Mouse (Mus musculus) ES-CJ7 (cell line): ENCODE measurements around the gene Got1.
A peak's percentile ranks its signal among the peaks of the same experiment; 100 is the strongest.

Source experiments
- DNase-seq: peaks from one replicate; pipeline ENCODE4 v3.0.0; 2011; ENCODE audit warnings: low read depth, low spot score

Gene Got1

GRCm38 (mm10) chr19:43487429-43487828 lies 37.0 kb downstream of the Got1 start:
- peak; percentile 76 for DNase-seq

GRCm38 (mm10) chr19:43480512-43480911 lies 43.9 kb downstream of the Got1 start:
- no peak for DNase-seq

- no peak for DNase-seq
These were observed 45.0 kb downstream of the Got1 start for GRCm38 (mm10) chr19:43479431-43479830.

GRCm38 (mm10) chr19:43478891-43479290 lies 45.5 kb downstream of the Got1 start:
- DNase-seq = peak; percentile 83

- no peak for DNase-seq
These were observed 47.0 kb downstream of the Got1 start for GRCm38 (mm10) chr19:43477436-43477835.

- DNase-seq = no peak
These were observed 48.3 kb downstream of the Got1 start for GRCm38 (mm10) chr19:43476063-43476462.

GRCm38 (mm10) chr19:43475642-43476041 lies 48.8 kb downstream of the Got1 start:
- DNase-seq = no peak

- no peak for DNase-seq
These were observed 51.6 kb downstream of the Got1 start for GRCm38 (mm10) chr19:43472781-43473180.

GRCm38 (mm10) chr19:43472331-43472730 lies 52.1 kb downstream of the Got1 start:
- DNase-seq = peak; percentile 64

- no peak for DNase-seq
These were observed 55.1 kb downstream of the Got1 start for GRCm38 (mm10) chr19:43469333-43469732.

- DNase-seq = no peak
These were observed 56.3 kb downstream of the Got1 start for GRCm38 (mm10) chr19:43467927-43468685.

GRCm38 (mm10) chr19:43465601-43466255 lies 58.7 kb downstream of the Got1 start:
- no peak for DNase-seq

GRCm38 (mm10) chr19:43465076-43465475 lies 59.3 kb downstream of the Got1 start:
- no peak for DNase-seq

- no peak for DNase-seq
These were observed 60.1 kb downstream of the Got1 start for GRCm38 (mm10) chr19:43464294-43464687.

GRCm38 (mm10) chr19:43463546-43464293 lies 60.7 kb downstream of the Got1 start:
- no peak for DNase-seq

GRCm38 (mm10) chr19:43462141-43462540 lies 62.3 kb downstream of the Got1 start:
- DNase-seq = no peak

- no peak for DNase-seq
These were observed 63.9 kb downstream of the Got1 start for GRCm38 (mm10) chr19:43460481-43460880.

- DNase-seq = no peak
These were observed 64.5 kb downstream of the Got1 start for GRCm38 (mm10) chr19:43459948-43460347.

- DNase-seq = no peak
These were observed 71.4 kb downstream of the Got1 start for GRCm38 (mm10) chr19:43453025-43453424.

GRCm38 (mm10) chr19:43452176-43452575 lies 72.2 kb downstream of the Got1 start:
- DNase-seq = no peak

GRCm38 (mm10) chr19:43451563-43451962 lies 72.8 kb downstream of the Got1 start:
- no peak for DNase-seq
